Mouse (Mus musculus): Measurements from ENCODE around the gene Zmpste24. TPM values are rescaled to one million over a fixed set of nuclear protein-coding genes. Genes with fewer than 3 reads are reported as not detected.

Gene Zmpste24
- total RNA-seq, 4 experiments from 2014 or later, result 18.3 to 22.8 (median 18.8) TPM

GRCm38 (mm10) chr4:121033006-121033405 is 65.0 kb downstream of the Zmpste24 start:
- DNase-seq (ENCODE audit: low spot score in 2 of 2), result no peak

- DNase-seq (ENCODE audit: low spot score in 2 of 2), result no peak
Measured at GRCm38 (mm10) chr4:121031440-121031839, 66.6 kb downstream of the Zmpste24 start.

GRCm38 (mm10) chr4:121029632-121030031 is 68.4 kb downstream of the Zmpste24 start:
- DNase-seq (ENCODE audit: low spot score in 2 of 2), result no peak

GRCm38 (mm10) chr4:121028659-121029392 is 69.2 kb downstream of the Zmpste24 start:
- peak; percentile 13 to 30 for DNase-seq (ENCODE audit: low spot score in 2 of 2)

GRCm38 (mm10) chr4:121028146-121028545 is 69.9 kb downstream of the Zmpste24 start:
- no peak for DNase-seq (ENCODE audit: low spot score in 2 of 2)

GRCm38 (mm10) chr4:121025681-121026080 is 72.4 kb downstream of the Zmpste24 start:
- DNase-seq (ENCODE audit: low spot score in 2 of 2), result no peak

- no peak for DNase-seq (ENCODE audit: low spot score in 2 of 2)
Measured at GRCm38 (mm10) chr4:121023941-121024340, 74.1 kb downstream of the Zmpste24 start.

GRCm38 (mm10) chr4:121023464-121023863 is 74.6 kb downstream of the Zmpste24 start:
- DNase-seq (ENCODE audit: low spot score in 2 of 2), result no peak

GRCm38 (mm10) chr4:121021911-121022310 is 76.1 kb downstream of the Zmpste24 start:
- DNase-seq (ENCODE audit: low spot score in 2 of 2), result no peak

- DNase-seq (ENCODE audit: low spot score in 2 of 2), result no peak
Measured at GRCm38 (mm10) chr4:121020040-121020790, 77.8 kb downstream of the Zmpste24 start.

- no peak for DNase-seq (ENCODE audit: low spot score in 2 of 2)
Measured at GRCm38 (mm10) chr4:121018250-121018649, 79.8 kb downstream of the Zmpste24 start.

- DNase-seq (ENCODE audit: low spot score in 2 of 2), result peak; percentile 97 to 98
Measured at GRCm38 (mm10) chr4:121016928-121017657, 80.9 kb downstream of the Zmpste24 start, which contains the start of gene Smap2. Gene Smap2 (minus strand): TSS chr4:121017247.

GRCm38 (mm10) chr4:121016021-121016898 is 81.8 kb downstream of the Zmpste24 start:
- DNase-seq (ENCODE audit: low spot score in 2 of 2), result peak in 1 of 2 experiments; percentile 17

- DNase-seq (ENCODE audit: low spot score in 2 of 2), result no peak
Measured at GRCm38 (mm10) chr4:121015268-121015659, 82.8 kb downstream of the Zmpste24 start.

GRCm38 (mm10) chr4:121014594-121015267 is 83.3 kb downstream of the Zmpste24 start:
- DNase-seq (ENCODE audit: low spot score in 2 of 2), result no peak

GRCm38 (mm10) chr4:121010770-121011549 is 87.1 kb downstream of the Zmpste24 start:
- no peak for DNase-seq (ENCODE audit: low spot score in 2 of 2)

Measured in gastrocnemius, adult 8-10 months (tissue).